Comparison of ENCODE assay signal across 11 mouse cellular contexts in genomic region chr11:24467458-24467857, GRCm38 (mm10).
DNase-seq lines count a peak whose midpoint lies in the region.
"Had no signal": no experiment of that assay in that cellular context is flagged by ENCODE, and none has a peak within 500 bp of the region (broad histone marks: within the 10 kb centered on the region; RNA-seq: fewer than 3 reads in every experiment).

No protein-coding gene starts in this region.

- DNase-seq in layer of hippocampus, adult 11-12 months (ENCODE audit: low spot score), result peak; percentile 52
- no peak for DNase-seq in layer of hippocampus, postnatal 36 days
- peak; percentile 6 to 58 for DNase-seq in cerebellum, adult 18-20 months
- peak; percentile 55 to 65 for DNase-seq in cerebellum, postnatal 10 days
- peak; percentile 74 for DNase-seq in layer of hippocampus, adult 9-11 months
- no peak for DNase-seq in kidney, adult 8-10 months
- DNase-seq in urinary bladder, adult 2 months (ENCODE audit: low spot score), result no peak
- DNase-seq: kidney, postnatal 10 days; liver; lung, adult 18-20 months; lung, postnatal 36 days had no signal

Comparison
In these comparisons a context has a peak if more than half of its experiments do, and no peak if none do; other contexts are left out.
1. DNase-seq: peak in layer of hippocampus, adult 11-12 months (single experiment), cerebellum, adult 18-20 months (2 of 2), cerebellum, postnatal 10 days (2 of 2) and layer of hippocampus, adult 9-11 months (single experiment); none in layer of hippocampus, postnatal 36 days (0 of 2), kidney, adult 8-10 months (0 of 2) and urinary bladder, adult 2 months (single experiment).